Mouse (Mus musculus): ENCODE results near the gene Esp8.
"Not testable (repeated sequence)": the region's sequence is repeated elsewhere in the genome, so short reads cannot be mapped to it uniquely, and the experiment has no call there.

Gene Esp8
- long read RNA-seq, experiment 1, result 0 reads
- long read RNA-seq, experiment 2, result 0 reads

GRCm38 (mm10) chr17:40519818-40520217 is at the start of gene Esp8:
Gene Esp8 (plus strand): TSS chr17:40520022.
- intact Hi-C loops (cut with DNase I), result no loop called here

DNA sequence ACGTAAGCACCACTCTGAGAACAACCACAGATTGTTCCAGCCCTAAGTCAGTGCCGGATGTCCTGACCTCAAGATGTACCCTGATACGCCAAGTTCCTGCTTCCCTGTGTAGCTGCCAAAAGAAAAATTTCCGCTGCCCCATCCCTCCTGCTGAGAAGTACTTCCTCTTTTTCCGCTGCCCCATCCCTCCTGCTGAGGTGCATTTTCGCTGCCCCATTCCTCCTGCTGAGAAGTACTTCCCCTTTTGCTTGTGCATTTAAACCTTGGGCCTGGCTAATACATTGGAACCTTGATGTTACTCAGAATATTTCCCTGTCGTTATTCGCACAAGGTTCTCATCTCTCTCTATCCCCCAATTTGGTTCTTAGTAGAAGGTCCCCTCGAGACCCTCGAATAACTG is 36.3 kb upstream of the Esp8 start:
- intact Hi-C loops (cut with DNase I), result not testable (repeated sequence)

DNA sequence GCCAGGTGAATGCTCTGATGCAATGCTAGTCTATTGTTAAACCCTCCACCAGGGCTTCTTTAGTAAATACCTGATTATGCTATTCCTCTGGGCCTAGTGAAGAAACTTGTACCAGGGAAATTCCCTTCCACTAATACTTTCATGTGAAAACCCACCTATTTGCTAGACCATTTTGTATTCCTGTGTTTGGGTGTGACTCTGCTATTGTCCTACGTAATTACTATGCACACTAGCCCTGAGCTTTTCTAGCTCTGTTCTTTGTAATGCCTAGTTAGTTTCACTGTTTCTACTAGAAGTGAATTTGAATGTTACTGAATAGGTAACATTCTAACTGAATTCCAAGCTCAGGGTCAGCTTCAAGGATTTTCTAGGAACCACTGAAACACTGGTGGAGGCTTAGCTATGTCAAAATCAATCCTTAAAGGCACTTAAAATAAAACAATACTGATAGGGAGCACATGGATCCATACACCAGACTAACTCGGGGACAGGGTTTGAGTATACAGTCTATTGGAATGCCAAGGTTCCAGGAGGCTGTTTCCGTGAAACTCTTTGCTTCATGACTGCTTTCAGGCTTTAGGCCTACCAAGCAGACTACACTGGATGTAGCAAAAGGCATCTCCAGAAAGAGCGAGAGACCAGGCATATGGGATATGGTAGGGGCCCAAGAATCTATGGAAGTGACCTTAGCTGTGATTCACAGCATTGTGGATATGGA is 24.2 kb upstream of the Esp8 start:
- intact Hi-C loops (cut with DNase I), result not testable (repeated sequence)

- intact Hi-C loops (cut with DNase I), result no loop called here
Measured at GRCm38 (mm10) chr17:40529813-40530212, 10.0 kb downstream of the Esp8 start.

GRCm38 (mm10) chr17:40531147-40531546 is 11.3 kb downstream of the Esp8 start:
- intact Hi-C loops (cut with DNase I), result no loop called here

- intact Hi-C loops (cut with DNase I), result not testable (repeated sequence)
Measured at GRCm38 (mm10) chr17:40547005-40547404, 27.2 kb downstream of the Esp8 start.

DNA sequence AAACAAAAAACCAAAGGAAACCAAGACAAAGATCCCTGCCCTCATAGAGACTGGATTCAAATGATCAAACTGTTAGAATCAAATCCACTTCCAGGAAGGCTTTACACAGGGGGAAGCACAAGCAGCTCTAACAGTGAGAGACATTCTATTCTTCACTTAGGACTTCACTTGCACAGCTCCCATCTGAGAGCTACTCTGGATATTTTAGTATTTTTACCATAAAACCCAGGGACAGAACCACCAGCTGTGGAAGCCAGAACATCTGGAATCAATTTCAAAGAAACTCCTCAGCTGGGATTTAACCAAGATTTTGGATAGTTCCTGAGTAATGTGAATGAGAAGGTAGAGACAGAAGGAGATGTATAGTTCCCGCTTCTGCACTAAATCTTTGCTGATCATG is 33.6 kb downstream of the Esp8 start:
- intact Hi-C loops (cut with DNase I), result no loop called here

- intact Hi-C loops (cut with DNase I), result no loop called here
Measured at GRCm38 (mm10) chr17:40561207-40561606, 41.4 kb downstream of the Esp8 start, which contains the start of gene Esp6. Gene Esp6 (plus strand): TSS chr17:40561507.
